Mouse (Mus musculus) thymus, adult 2 months (tissue): ENCODE data around the gene Entpd3.

Experiments used
- CTCF ChIP-seq: fragments of 200-500 bp; IDR thresholded peaks from 2 replicates; pipeline ENCODE4 v1.5.1; 2012; ENCODE audit warnings: mild to moderate bottlenecking, control low read depth, low read length, moderate library complexity, borderline replicate concordance; ENCODE audit not compliant: control insufficient read depth, poor library complexity, insufficient read depth; ENCODE audit errors: extremely low read depth
- POLR2A ChIP-seq: fragments of 200-500 bp; IDR thresholded peaks from 2 replicates; pipeline ENCODE4 v1.6.1; 2012; ENCODE audit warnings: mild to moderate bottlenecking, low read length, control low read depth, moderate library complexity; ENCODE audit not compliant: control insufficient read depth, poor library complexity, insufficient read depth; ENCODE audit errors: extremely low read depth

GRCm38 (mm10) chr9:120519469-120520125, 20.0 kb upstream of the Entpd3 start:
- no peak for TF ChIP-seq CTCF
- no peak for TF ChIP-seq POLR2A
